Mouse (Mus musculus): ENCODE results near the gene Fezf2. TPM values are rescaled to one million over a fixed set of nuclear protein-coding genes. Genes with fewer than 3 reads are reported as not detected.

Gene Fezf2
- polyA plus RNA-seq (2017; shearing (Covaris generic)), result not detected

DNA sequence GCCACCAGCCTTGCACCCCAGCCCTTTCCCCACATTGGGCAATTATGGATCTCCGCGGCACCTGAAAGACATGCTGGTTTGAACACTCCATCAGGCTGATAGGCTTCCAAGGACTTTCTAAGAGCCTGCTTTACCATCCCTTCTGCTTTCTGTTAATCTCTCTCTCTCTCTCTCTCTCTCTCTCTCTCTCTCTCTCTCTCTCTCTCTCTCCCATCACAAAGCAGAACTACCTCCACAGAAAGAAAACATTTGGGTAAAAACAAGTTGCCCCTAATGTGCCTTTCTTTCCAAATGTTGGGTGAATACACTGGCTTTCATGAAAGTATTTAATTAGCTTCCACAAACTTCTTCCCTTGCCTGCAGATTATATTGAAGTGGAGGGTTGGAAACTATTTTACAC lies at the start of gene Fezf2:
Gene Fezf2, minus strand, starts transcription at position 101 of the 400 bp plus-strand sequence.

Other genes with a start within 250 kb of the Fezf2 start
- gene Gm49355, start 64.2 kb downstream of the Fezf2 start, polyA plus RNA-seq (2017; shearing (Covaris generic)), result 0.27 TPM
- 43.5 TPM for gene 3830406C13Rik, start 64.0 kb downstream of the Fezf2 start, polyA plus RNA-seq (2017; shearing (Covaris generic))

Data from effector memory CD4-positive, alpha-beta T cell, adult 5 months (primary cell).